Mouse (Mus musculus) urinary bladder, postnatal 36 days (tissue): ENCODE data around the gene Clta.

ENCODE experiments used
- DNase-seq, 2 experiments: peaks; one replicate each; pipeline ENCODE4 v3.0.0; 2022; ENCODE audit warnings: low spot score in 2 of 2, mixed read lengths in 1 of 2

Clta gene

DNA sequence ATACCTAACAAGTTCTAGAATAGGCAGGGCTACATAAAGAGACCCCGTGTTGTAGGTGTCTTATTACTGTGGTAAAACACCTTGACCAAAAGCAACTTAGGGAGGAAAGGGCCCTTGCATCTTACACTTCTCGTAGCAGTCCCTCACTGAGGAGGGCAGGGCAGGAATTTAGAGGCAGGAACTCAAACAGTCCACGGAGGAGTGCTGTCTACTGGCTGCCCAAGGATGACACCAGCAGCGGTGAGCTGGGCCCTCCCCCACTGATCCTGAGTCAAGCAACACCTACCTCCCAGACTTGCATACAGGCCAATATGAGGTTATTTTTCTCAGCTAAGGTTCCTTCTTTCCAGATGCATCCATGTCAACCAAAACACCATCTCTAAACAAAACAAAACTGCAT, 24.0 kb upstream of the Clta start:
- no peak for DNase-seq

DNA sequence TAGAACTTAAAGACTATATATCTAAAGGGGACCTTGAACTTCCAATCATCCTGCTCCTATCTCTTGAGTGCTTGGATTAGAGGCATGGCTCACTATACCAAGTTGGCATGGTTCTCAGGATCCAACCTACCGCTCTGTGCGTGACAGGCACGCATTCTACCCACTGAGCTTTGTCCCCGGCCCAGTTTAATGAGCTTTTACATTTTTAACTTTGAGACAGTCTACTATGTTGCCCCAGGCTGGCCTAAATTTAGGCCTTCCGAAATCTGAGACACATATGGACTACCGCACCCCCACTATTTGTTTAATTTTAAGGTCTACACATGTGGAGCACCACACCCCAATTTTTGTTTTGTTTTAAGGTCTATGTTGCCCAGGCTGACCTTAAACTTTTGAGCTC, 23.4 kb upstream of the Clta start:
- no peak for DNase-seq

DNA sequence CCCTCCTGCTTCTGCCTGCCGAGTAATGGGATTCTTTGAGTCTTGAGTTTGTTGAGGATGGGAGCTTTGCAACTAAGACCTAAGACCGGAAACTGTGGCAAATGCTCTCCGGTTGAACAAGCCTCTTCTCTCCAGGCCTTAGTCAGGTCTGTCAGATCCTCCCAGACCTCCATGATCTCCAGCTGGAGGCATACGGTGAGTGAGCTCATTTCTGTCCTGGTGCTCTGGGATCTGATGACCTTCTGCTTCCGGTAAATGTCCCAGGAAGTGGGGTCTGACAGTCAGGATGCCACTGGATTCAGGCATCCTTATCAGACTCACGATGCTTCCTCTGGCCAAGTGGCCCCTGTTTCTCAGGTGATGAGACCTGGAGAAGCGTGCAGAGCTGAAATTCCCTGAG, 23.0 kb upstream of the Clta start:
- DNase-seq: no peak

DNA sequence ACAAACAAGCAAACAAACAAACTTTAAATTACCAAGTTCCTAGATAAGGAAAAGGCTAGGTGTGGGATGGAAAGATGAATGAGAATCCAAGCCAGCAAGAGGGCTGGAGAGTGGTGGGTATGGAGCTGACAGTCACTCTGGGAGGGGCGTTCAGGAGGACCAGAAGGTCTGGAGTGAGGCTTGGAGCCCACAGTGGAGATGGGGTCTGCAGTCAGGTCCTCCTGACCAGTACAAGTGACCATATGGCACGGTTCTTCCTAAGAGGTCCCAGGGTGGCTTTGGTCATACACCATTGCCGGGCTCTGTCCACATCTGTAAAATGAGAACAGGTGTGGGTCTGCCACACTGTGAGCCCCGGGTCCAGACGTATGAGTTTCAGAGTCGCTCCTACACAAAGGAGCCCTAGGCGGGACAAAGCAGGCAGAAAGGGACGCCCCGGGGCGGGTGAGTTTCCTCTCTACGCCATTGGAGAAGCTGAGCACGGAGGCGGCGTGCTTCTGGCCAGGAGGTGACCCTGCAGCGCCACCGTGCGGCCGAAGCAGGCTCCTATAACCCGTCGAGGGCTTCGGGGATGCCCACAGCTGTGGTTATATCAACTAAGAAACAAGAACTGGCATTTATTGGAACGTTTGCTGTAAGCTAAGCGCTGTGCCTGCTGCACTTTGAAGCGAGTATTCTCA, 22.1 kb upstream of the Clta start:
- DNase-seq: peak; percentile 88 to 93

DNA sequence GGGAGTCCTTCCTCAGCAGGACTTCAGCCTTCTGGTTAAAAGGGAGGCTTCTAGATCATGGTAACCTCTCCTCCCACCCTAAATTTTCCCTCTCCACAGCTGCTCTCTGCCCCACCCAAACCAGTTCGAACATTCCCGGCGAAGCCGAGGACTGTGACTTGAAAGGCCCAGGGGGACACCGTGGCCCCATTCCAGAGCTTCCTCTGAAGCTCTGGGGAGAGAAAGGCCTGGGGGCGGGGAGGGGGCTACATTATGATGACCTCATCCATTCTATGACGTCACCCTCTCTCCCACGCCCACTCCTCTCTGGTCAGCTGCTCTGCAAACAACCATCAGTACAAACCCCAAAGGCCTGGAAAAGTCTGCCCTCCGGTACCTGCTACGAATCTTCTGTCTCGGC, 21.1 kb upstream of the Clta start, which contains the start of gene Ccin:
Ccin (plus strand) TSS at position 303 of the 400 bp plus-strand sequence.
- no peak for DNase-seq

- no peak for DNase-seq
Measured at GRCm38 (mm10) chr4:43983756-43984155, 20.5 kb upstream of the Clta start.

DNA sequence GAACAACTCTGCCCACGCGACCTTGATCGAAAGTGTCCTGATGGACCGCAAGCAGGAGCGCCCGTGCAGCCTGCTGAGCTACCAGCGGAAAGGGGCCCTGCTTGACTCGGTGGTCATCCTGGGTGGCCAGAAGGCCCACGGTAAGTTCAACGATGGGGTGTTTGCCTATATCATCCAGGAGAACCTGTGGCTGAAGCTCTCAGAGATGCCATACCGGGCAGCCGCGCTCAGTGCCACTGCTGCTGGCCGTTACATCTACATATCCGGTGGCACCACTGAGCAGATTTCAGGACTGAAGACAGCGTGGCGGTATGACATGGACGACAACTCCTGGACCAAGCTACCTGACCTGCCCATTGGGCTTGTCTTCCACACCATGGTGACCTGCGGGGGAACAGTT, 19.9 kb upstream of the Clta start:
- DNase-seq: no peak

- no peak for DNase-seq
Measured at GRCm38 (mm10) chr4:43988976-43989375, 15.3 kb upstream of the Clta start.

- no peak for DNase-seq
Measured at GRCm38 (mm10) chr4:43993072-43993471, 11.2 kb upstream of the Clta start.

GRCm38 (mm10) chr4:43994342-43994741, 9.9 kb upstream of the Clta start:
- no peak for DNase-seq

GRCm38 (mm10) chr4:44003622-44004021, 630 bp upstream of the Clta start:
- DNase-seq: no peak

DNA sequence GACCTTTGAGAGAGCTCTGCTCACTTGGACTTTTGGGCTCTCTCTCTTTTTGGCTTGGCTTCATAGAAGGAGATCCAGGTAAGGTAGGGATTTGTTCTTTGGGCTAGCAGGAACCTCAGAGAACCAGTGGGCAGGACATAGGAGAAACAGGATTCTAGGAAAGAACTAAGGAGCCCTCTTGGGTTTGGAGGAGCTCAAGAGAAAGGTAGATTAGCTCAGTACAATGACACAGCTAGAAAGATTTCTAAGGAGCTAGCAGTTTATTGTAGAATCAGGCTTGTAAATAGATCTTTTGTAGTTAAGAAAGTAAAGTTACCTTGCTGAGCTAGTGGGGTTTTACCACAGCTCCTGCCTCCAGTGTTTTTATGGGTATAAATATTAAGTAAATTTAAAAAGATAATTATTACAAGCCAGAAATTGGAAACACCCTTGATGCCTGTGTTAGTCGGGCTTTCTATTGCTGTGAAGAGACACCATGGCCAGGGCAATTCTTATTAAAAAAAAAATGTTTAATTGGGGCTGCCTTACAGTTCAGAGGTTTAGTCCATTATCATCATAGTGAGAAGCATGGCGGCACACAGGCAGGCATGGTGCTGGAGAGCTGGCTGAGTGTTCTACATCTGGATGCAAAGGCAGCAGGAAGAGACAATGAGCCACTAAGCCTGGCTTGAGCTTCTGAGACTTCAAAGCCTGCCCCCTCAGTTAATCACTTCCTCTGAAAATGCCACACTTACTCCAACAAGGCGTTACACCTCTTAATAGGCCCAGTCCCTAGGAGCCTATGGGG, 564 bp downstream of the Clta start:
- DNase-seq: no peak

- DNase-seq: no peak
Measured at GRCm38 (mm10) chr4:44010176-44010575, 5.9 kb downstream of the Clta start.

DNA sequence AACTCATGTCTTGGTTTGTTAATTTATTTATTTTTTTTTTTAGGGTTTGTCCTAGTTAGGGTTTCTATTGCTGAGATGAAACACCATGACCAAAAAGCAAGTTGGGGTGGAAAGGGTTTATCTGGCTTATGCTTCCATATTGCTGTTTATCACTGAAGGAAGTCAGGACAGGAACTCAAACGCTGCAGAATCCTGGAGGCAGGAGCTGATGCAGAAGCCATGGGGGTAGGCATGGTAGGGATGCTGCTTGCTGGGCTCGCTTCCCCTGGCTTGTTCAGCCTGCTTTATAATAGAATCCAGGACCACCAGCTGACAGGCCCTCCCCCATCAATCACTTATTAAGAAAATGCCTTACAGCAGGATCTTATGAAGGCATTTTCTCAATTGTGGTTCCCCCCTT, 6.6 kb downstream of the Clta start:
- no peak for DNase-seq

GRCm38 (mm10) chr4:44011799-44012198, 7.5 kb downstream of the Clta start:
- no peak for DNase-seq

- peak; percentile 87 to 92 for DNase-seq
Measured at GRCm38 (mm10) chr4:44012376-44013367, 8.4 kb downstream of the Clta start.

GRCm38 (mm10) chr4:44013391-44014070, 9.3 kb downstream of the Clta start:
- DNase-seq: no peak

GRCm38 (mm10) chr4:44016071-44016470, 11.8 kb downstream of the Clta start:
- DNase-seq: no peak

DNA sequence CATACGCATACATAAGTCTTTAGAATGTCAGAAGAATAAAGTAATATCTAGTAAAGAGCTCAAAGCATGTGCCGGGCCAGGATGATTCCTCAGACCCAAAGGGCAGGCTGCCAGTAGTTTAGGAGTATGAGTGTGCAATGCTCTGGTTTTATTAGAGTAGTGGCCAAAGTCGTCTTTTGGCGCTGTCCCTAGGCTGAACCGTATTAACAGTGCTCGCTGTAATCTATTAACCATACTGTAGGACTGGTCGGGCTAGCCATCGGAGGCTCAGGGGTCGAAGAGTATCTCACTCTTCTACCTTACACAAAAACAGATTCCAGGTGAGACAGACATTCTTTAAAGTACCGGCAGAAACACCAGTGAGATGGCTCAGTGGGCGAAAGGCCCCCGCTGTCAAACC, 12.5 kb downstream of the Clta start:
- no peak for DNase-seq

GRCm38 (mm10) chr4:44022323-44022722, 18.1 kb downstream of the Clta start:
- no peak for DNase-seq

DNA sequence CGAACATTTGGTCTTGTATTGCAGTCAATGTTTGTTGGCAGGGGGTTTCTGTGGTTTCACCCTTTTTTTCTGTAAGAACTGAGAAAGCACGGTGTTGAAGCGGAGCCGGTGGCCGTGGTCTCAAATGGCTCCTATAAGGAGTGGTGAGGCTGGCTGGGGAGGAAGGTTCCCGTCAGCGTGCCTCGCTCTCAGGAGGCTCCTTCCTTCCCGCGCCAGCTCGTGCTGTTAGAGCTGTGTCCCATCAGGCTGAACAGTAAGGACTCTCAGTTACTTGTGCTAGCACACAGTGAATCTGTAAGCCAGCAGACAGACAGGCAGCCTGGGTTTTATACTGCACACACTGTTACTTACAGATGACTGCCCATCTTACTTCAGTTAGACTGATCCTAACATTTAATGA, 18.5 kb downstream of the Clta start:
- no peak for DNase-seq

GRCm38 (mm10) chr4:44023681-44024080, 19.4 kb downstream of the Clta start:
- DNase-seq: no peak
